8 mouse cellular contexts compared by ENCODE assay signal in genomic region chr3:138144060-138144641, GRCm38 (mm10). TPM values are rescaled to one million over a fixed set of nuclear protein-coding genes. Genes with fewer than 3 reads are reported as not detected.
DNase-seq lines count a peak whose midpoint lies in the region; ATAC-seq and TF ChIP-seq lines count a peak whose summit lies in the region.

No protein-coding gene starts in this region.

- WGBS in heart, embryonic 10.5 days: under 1% methylated on average over 18 of the region's 18 CpGs
- 3% methylated on average over 9 of the region's 18 CpGs for WGBS in macrophage (ENCODE audit: missing documents)

- peak overlapping the region; percentile 96 for H3K27ac ChIP-seq in heart, embryonic 10.5 days
- peak overlapping the region; percentile 81 for H3K27ac ChIP-seq in macrophage

- peaks cover 10% of the 10 kb centered on the region for H3K36me3 ChIP-seq in heart, embryonic 10.5 days
- H3K36me3 ChIP-seq in E14TG2a.4 (ENCODE audit: insufficient read depth, low read length) (peaks cover 16% of the 10 kb centered on the region), macrophage (ENCODE audit: inconsistent target) (no peaks in the 10 kb centered on the region)

- no peak for DNase-seq in heart, embryonic 10.5 days (ENCODE audit: low spot score)
- DNase-seq in heart, postnatal 14 days: no peak
- peak; percentile 9 for DNase-seq in forelimb bud, embryonic 11.5 days (ENCODE audit: low read depth, low spot score)
- no peak for DNase-seq in layer of hippocampus, postnatal 36 days
- DNase-seq in cerebellum, adult 11 months: no peak

- H3K27me3 ChIP-seq in heart, embryonic 10.5 days (ENCODE audit: insufficient read depth, poor library complexity, severe bottlenecking): no peaks in the 10 kb centered on the region
- H3K27me3 ChIP-seq in E14TG2a.4 (ENCODE audit: insufficient read depth, low read length): no peaks in the 10 kb centered on the region

- TF ChIP-seq CTCF in E14TG2a.4 (conservative IDR thresholded peaks at IDR 0.05; ENCODE audit: low read length): no peak

- peak overlapping the region; percentile 73 for H3K4me3 ChIP-seq in heart, embryonic 10.5 days
- peak overlapping the region; percentile 86 for H3K4me3 ChIP-seq in E14TG2a.4 (replicated peaks; ENCODE audit: low read length)
- peak overlapping the region; percentile 60 for H3K4me3 ChIP-seq in macrophage (ENCODE audit: inconsistent target)

- H3K79me2 ChIP-seq in macrophage (ENCODE audit: inconsistent target): no peaks in the 10 kb centered on the region

- peaks cover 3% of the 10 kb centered on the region; the same call in 1 of the 2 replicates for H3K4me1 ChIP-seq in heart, embryonic 10.5 days
- H3K4me1 ChIP-seq in E14TG2a.4 (replicated peaks; ENCODE audit: low read depth, low read length): peaks cover 15% of the 10 kb centered on the region

- intact Hi-C loops in heart, postnatal 14 days (cut with DNase I): loop anchor here (2.0 kb wide), 2 partner anchors 279 to 365 kb away; partner anchors contain the start of gene H2afz

- no peak for ATAC-seq in frontal cortex, adult (ENCODE audit: low TSS enrichment)

- H3K9me3 ChIP-seq in heart, embryonic 10.5 days: no peaks in the 10 kb centered on the region
- no peaks in the 10 kb centered on the region for H3K9me3 ChIP-seq in E14TG2a.4 (ENCODE audit: low read length)

RNA-seq across cellular contexts. Expression of gene Mttp, which starts 0.6 kb away (rescaled TPM):
- polyA plus RNA-seq in heart, embryonic 10.5 days (2016; fragmentation: Nextera tagmentation; extraction: Ambion mirVana): 9.0 and 19.0 TPM in 2 replicates
- 1 to 10 TPM; 5.8 to 6.9 TPM for total RNA-seq in heart, postnatal 14 days (2021)
- total RNA-seq in macrophage (2018; cell fraction: chromatin; rRNA removed): 1 to 10 TPM in 22 of 26 experiments, under 1 TPM in 4; 0.53 to 5.6 (median 1.7) TPM
- total RNA-seq in macrophage (2018; cell fraction: cytosol; rRNA removed): 1 to 10 TPM in 3 of 26 experiments, under 1 TPM in 23; 0.50 to 1.3 (median 0.84) TPM
- total RNA-seq in macrophage (2018; cell fraction: nucleus; rRNA removed): 1 to 10 TPM in 24 of 26 experiments, under 1 TPM in 2; 0.41 to 6.2 (median 1.8) TPM
- 0.61 to 1.0 TPM (median 0.72 TPM) in 3 replicates for polyA plus RNA-seq in macrophage (2018)
- 1 to 10 TPM; 6.0 to 6.8 TPM for total RNA-seq in layer of hippocampus, postnatal 36 days (2021)

RNA-seq across cellular contexts. Expression of gene Trmt10a, which starts 0.9 kb away (rescaled TPM):
- 12.7 and 13.7 TPM in 2 replicates for polyA plus RNA-seq in heart, embryonic 10.5 days (2016; fragmentation: Nextera tagmentation; extraction: Ambion mirVana)
- 1 to 10 TPM; 1.6 to 3.4 TPM for total RNA-seq in heart, postnatal 14 days (2021)
- 1 to 10 TPM; 1.0 to 7.6 (median 3.0) TPM for total RNA-seq in macrophage (2018; cell fraction: chromatin; rRNA removed)
- total RNA-seq in macrophage (2018; cell fraction: cytosol; rRNA removed): 1 to 10 TPM in 24 of 26 experiments, under 1 TPM in 2; 0.84 to 2.7 (median 1.5) TPM
- total RNA-seq in macrophage (2018; cell fraction: nucleus; rRNA removed): 1 to 10 TPM; 1.2 to 6.0 (median 2.2) TPM
- 2.2 to 3.3 TPM (median 3.1 TPM) in 3 replicates for polyA plus RNA-seq in macrophage (2018)
- total RNA-seq in layer of hippocampus, postnatal 36 days (2021): 1 to 10 TPM; 3.9 to 5.1 TPM

RNA-seq across cellular contexts. Expression of gene 4930579F01Rik, which starts 49.5 kb away (rescaled TPM):
- not detected in 2 replicates for polyA plus RNA-seq in heart, embryonic 10.5 days (2016; fragmentation: Nextera tagmentation; extraction: Ambion mirVana)
- total RNA-seq in heart, postnatal 14 days (2021): not detected
- total RNA-seq in macrophage (2018; cell fraction: chromatin; rRNA removed): not detected
- not detected for total RNA-seq in macrophage (2018; cell fraction: cytosol; rRNA removed)
- total RNA-seq in macrophage (2018; cell fraction: nucleus; rRNA removed): not detected
- polyA plus RNA-seq in macrophage (2018): not detected in 3 replicates
- not detected for total RNA-seq in layer of hippocampus, postnatal 36 days (2021)
